Mouse (Mus musculus): ENCODE measurements around the gene Dnajc7. TPM values are rescaled to one million over a fixed set of nuclear protein-coding genes. Genes with fewer than 3 reads are reported as not detected.

Dnajc7 gene
- polyA plus RNA-seq, 1 experiment: 838 TPM

- 79% methylated on average over 15 of the region's 15 CpGs for WGBS
- no peaks in the 10 kb centered on the region; the same call in 1 of the 2 replicates for H3K4me1 ChIP-seq (ENCODE audit: control insufficient read depth, insufficient read depth, low read length)
- TF ChIP-seq CTCF (IDR thresholded peaks at IDR 0.05; ENCODE audit: control insufficient read depth, insufficient read depth, low read length) (no peak), POLR2A (IDR thresholded peaks at IDR 0.05; ENCODE audit: borderline replicate concordance, control insufficient read depth, low read depth, low read length) (no peak)
- H3K27ac ChIP-seq (ENCODE audit: control insufficient read depth, insufficient read depth, low read depth, low read length, poor library complexity): no peak overlapping the region
- no peak overlapping the region for H3K4me3 ChIP-seq (replicated peaks; ENCODE audit: control insufficient read depth, low read depth, low read length)
Measured at GRCm38 (mm10) chr11:100643612-100644575, 23.9 kb upstream of the Dnajc7 start.

GRCm38 (mm10) chr11:100640159-100640906 is 20.4 kb upstream of the Dnajc7 start:
- TF ChIP-seq POLR2A (IDR thresholded peaks at IDR 0.05; ENCODE audit: borderline replicate concordance, control insufficient read depth, low read depth, low read length) (no peak), CTCF (IDR thresholded peaks at IDR 0.05; ENCODE audit: control insufficient read depth, insufficient read depth, low read length) (peak; percentile 35; the same call in 1 of the 2 replicates)
- Histone ChIP-seq H3K4me1 (ENCODE audit: control insufficient read depth, insufficient read depth, low read length) (no peaks in the 10 kb centered on the region; the same call in 1 of the 2 replicates), H3K4me3 (replicated peaks; ENCODE audit: control insufficient read depth, low read depth, low read length) (no peak overlapping the region), H3K27ac (ENCODE audit: control insufficient read depth, insufficient read depth, low read depth, low read length, poor library complexity) (no peak overlapping the region; the same call in 1 of the 2 replicates)
- 13% methylated on average over 52 of the region's 52 CpGs for WGBS

- no peak overlapping the region for H3K27ac ChIP-seq (ENCODE audit: control insufficient read depth, insufficient read depth, low read depth, low read length, poor library complexity)
- no peak overlapping the region for H3K4me3 ChIP-seq (replicated peaks; ENCODE audit: control insufficient read depth, low read depth, low read length)
- TF ChIP-seq POLR2A (IDR thresholded peaks at IDR 0.05; ENCODE audit: borderline replicate concordance, control insufficient read depth, low read depth, low read length) (no peak), CTCF (IDR thresholded peaks at IDR 0.05; ENCODE audit: control insufficient read depth, insufficient read depth, low read length) (no peak)
- WGBS: 38% methylated on average over 7 of the region's 7 CpGs
- H3K4me1 ChIP-seq (ENCODE audit: control insufficient read depth, insufficient read depth, low read length): no peaks in the 10 kb centered on the region; the same call in 1 of the 2 replicates
Measured at GRCm38 (mm10) chr11:100634530-100634929, 14.6 kb upstream of the Dnajc7 start.

- 24% methylated on average over 13 of the region's 13 CpGs for WGBS
- peaks cover 7% of the 10 kb centered on the region for H3K4me1 ChIP-seq (ENCODE audit: control insufficient read depth, insufficient read depth, low read length)
- TF ChIP-seq CTCF (IDR thresholded peaks at IDR 0.05; ENCODE audit: control insufficient read depth, insufficient read depth, low read length): no peak
- no peak for TF ChIP-seq POLR2A (IDR thresholded peaks at IDR 0.05; ENCODE audit: borderline replicate concordance, control insufficient read depth, low read depth, low read length)
Measured at GRCm38 (mm10) chr11:100628862-100629352, 8.9 kb upstream of the Dnajc7 start.

GRCm38 (mm10) chr11:100628056-100628455 is 8.1 kb upstream of the Dnajc7 start:
- Histone ChIP-seq H3K27ac (ENCODE audit: control insufficient read depth, insufficient read depth, low read depth, low read length, poor library complexity) (no peak overlapping the region), H3K4me1 (ENCODE audit: control insufficient read depth, insufficient read depth, low read length) (peaks cover 8% of the 10 kb centered on the region), H3K4me3 (replicated peaks; ENCODE audit: control insufficient read depth, low read depth, low read length) (no peak overlapping the region)
- TF ChIP-seq POLR2A (IDR thresholded peaks at IDR 0.05; ENCODE audit: borderline replicate concordance, control insufficient read depth, low read depth, low read length): no peak
- TF ChIP-seq CTCF (IDR thresholded peaks at IDR 0.05; ENCODE audit: control insufficient read depth, insufficient read depth, low read length): no peak
- WGBS: 71% methylated on average over 5 of the region's 5 CpGs

More at GRCm38 (mm10) chr11:100628862-100629352, 8.9 kb upstream of the Dnajc7 start:
- Histone ChIP-seq H3K4me3 (replicated peaks; ENCODE audit: control insufficient read depth, low read depth, low read length) (no peak overlapping the region), H3K27ac (ENCODE audit: control insufficient read depth, insufficient read depth, low read depth, low read length, poor library complexity) (no peak overlapping the region)

GRCm38 (mm10) chr11:100626701-100627195 is 6.8 kb upstream of the Dnajc7 start:
- H3K27ac ChIP-seq (ENCODE audit: control insufficient read depth, insufficient read depth, low read depth, low read length, poor library complexity): peak overlapping the region; percentile 95
- peak overlapping the region; percentile 36 for H3K4me3 ChIP-seq (replicated peaks; ENCODE audit: control insufficient read depth, low read depth, low read length)
- TF ChIP-seq CTCF (IDR thresholded peaks at IDR 0.05; ENCODE audit: control insufficient read depth, insufficient read depth, low read length) (peak; percentile 87), POLR2A (IDR thresholded peaks at IDR 0.05; ENCODE audit: borderline replicate concordance, control insufficient read depth, low read depth, low read length) (peak; percentile 60; the same call in 1 of the 2 replicates)
- WGBS: 5% methylated on average over 9 of the region's 9 CpGs
- H3K4me1 ChIP-seq (ENCODE audit: control insufficient read depth, insufficient read depth, low read length): peaks cover 8% of the 10 kb centered on the region

- H3K27ac ChIP-seq (ENCODE audit: control insufficient read depth, insufficient read depth, low read depth, low read length, poor library complexity): peak overlapping the region; percentile 95
- no peak for TF ChIP-seq POLR2A (IDR thresholded peaks at IDR 0.05; ENCODE audit: borderline replicate concordance, control insufficient read depth, low read depth, low read length)
- TF ChIP-seq CTCF (IDR thresholded peaks at IDR 0.05; ENCODE audit: control insufficient read depth, insufficient read depth, low read length): no peak
- peaks cover 8% of the 10 kb centered on the region for H3K4me1 ChIP-seq (ENCODE audit: control insufficient read depth, insufficient read depth, low read length)
- WGBS: 87% methylated on average over 23 of the region's 23 CpGs
- no peak overlapping the region for H3K4me3 ChIP-seq (replicated peaks; ENCODE audit: control insufficient read depth, low read depth, low read length)
Measured at GRCm38 (mm10) chr11:100625754-100626700, 6.1 kb upstream of the Dnajc7 start.

Data from bone marrow, adult 2 months (tissue).